Mouse (Mus musculus) NIH3T3 (cell line): ENCODE results near the gene Nans.

Experiments
- DNase-seq: peaks from one replicate; pipeline ENCODE4 v3.0.0-alpha.2; 2012; ENCODE audit warnings: low read depth

Nans gene

GRCm38 (mm10) chr4:46489028-46489925 lies at the start of gene Nans:
Gene Nans, plus strand, starts transcription at chr4:46489248.
- DNase-seq = peak; percentile 96

DNA sequence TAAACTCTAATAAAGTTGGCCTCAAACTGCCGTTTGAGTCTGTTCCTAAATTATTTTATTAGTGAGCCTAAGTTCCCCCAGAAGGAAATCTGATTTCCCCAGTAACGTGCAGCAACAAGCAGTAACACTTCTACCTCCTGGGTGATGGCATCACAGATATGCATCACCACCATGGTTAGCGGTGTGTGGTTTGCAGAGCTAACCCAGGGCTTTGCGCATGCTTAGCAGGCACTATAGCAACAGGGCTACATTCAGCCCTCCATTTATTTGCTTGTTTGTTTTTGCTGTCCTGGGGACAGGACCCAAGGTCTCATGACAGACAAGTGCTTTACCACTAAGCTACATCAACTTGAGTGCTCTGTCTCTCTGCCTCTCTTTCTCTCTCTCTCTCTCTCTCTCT lies 46.5 kb upstream of the Nans start:
- DNase-seq = no peak

DNA sequence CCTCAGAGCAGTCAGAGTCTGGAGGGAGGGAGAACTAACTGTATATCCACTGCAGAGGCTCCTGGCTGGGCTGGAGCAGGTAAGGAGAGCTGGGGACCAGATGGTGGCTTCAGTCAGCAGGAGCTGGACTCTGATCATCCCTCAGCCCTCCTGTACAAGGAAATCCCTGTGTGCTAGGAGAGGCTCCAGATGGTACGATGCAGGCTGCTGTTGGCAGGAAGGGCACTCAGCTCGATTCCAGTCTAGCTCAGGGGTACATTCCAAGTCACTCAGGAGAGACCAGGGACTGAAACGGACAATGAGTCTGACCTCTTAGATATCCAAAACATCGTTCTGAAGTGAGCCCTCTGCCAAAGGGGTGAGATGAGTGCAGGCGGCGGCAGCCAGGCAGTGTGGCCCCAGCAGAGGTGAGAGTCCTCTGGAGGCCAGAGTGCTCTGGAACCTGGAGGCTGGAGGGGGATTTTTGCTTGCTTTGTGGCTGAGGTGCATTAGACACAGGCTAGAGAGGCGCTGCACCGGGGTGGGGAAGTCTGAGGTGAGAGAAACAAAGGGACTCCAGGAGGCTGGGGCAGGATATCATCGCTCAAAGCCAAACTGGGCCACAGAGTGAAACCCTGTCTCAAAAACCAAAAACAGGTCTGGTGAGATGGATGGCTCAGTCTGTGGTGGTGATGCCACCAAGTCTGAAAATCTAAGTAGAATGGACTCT lies 43.7 kb upstream of the Nans start:
- no peak for DNase-seq

DNA sequence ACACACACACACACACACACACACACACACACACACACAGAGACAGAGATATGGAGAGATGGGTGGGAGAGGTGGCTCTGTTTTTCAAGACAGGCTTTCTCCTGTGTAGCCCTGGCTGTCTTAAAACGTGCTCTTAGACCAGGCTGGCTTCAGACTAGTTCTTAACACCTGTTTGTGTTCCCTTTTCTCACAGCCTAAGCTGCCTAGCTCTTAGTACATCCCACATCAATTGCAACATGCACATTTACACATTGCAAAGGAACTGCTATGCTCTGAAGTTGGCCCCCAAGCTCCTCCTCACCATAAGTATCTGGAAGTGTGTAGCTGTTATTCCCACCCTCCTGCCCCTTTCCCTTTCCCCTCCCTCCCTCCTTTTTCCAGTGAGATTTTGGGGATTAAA lies 41.6 kb upstream of the Nans start:
- no peak for DNase-seq

- DNase-seq = no peak
Measured at GRCm38 (mm10) chr4:46448886-46449285, 40.2 kb upstream of the Nans start.

DNA sequence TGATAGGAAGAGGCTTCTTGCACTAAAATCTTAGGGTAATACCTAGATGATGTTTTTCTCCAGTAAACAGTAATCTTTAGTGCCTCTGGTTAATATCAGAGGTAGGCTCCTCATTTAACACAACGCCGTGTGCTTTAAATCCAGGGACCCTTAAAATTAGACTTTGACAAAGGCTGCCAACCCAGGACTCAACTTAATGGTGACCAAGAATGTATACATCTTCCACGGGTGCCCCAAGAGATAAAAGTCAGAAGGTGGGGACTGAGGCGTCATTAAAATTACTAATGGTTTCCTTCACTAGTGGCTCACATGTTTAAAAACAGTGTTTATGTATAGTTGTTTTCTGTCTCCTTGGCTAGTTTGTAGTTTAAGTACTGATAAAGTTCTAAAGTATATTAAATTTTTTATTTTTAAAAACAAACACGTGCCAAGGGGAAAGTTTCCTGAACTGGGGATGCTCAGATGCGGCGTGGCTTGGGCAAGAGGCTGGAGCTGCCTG lies 39.0 kb upstream of the Nans start:
- no peak for DNase-seq

- peak; percentile 95 for DNase-seq
Measured at GRCm38 (mm10) chr4:46450519-46451131, 38.4 kb upstream of the Nans start, which contains the start of gene Anp32b. Gene Anp32b, plus strand, starts transcription at chr4:46450902.

- DNase-seq = peak; percentile 70
Measured at GRCm38 (mm10) chr4:46451240-46451757, 37.7 kb upstream of the Nans start.

- peak; percentile 74 for DNase-seq
Measured at GRCm38 (mm10) chr4:46451758-46452480, 37.1 kb upstream of the Nans start.

DNA sequence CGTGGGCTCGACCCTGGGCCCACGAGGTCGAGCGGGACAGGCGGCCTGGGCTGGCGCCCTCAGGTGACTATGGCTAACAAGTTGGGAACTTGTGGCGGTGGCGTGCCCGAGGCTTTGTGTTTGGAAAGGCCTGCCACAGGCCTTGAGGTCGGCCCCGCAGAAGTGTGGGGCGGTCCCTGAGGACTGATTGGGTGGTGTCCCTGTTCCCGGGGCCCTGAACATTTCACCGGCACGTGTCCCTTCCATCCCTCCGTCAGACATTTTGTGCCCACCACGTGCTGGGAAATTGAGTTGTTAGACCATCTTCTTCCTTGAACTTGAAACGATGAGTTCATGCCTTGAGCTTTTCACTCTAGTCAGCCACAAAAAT lies 36.6 kb upstream of the Nans start:
- DNase-seq = peak; percentile 73

DNA sequence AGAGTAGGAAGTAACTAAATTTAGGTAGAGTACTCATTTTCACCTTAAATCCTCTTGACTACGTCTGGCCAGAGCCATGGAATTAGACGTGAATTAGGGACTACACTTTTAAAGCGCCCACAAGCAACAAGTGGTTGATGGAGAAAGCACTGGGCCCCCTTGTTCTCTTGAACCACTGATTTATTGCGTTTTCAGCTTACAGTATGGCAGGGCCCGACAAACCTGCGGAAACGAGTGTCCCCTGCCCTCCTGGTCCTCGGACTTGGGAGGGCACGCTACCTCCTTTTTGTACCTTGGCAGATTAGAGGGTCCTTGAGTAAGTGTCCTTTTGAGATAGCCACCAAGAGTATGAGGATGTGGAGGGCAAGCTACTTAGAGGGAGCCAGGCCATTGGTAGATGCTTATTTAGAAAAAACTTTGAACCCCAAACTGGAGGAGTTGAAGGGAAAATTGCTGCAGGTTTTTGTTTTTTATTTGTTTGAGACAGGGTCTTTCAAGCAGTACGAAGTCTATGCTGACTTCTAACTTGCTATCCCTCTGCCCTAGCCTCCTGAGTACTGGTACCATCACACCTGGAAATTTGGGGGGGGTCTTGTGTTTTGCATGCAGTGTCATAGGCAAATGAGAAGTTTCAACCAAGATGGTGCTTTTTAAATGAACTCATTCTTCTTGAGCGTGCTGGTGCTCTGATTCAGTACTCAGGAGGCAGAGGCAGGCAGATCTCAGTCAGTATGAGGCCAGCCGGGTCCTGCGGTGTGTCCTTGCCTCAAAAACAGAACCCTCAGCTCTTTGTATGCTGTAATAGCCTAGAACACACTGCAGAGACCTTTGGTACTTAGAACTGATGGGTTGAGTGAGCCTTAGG lies 36.0 kb upstream of the Nans start:
- no peak for DNase-seq

DNA sequence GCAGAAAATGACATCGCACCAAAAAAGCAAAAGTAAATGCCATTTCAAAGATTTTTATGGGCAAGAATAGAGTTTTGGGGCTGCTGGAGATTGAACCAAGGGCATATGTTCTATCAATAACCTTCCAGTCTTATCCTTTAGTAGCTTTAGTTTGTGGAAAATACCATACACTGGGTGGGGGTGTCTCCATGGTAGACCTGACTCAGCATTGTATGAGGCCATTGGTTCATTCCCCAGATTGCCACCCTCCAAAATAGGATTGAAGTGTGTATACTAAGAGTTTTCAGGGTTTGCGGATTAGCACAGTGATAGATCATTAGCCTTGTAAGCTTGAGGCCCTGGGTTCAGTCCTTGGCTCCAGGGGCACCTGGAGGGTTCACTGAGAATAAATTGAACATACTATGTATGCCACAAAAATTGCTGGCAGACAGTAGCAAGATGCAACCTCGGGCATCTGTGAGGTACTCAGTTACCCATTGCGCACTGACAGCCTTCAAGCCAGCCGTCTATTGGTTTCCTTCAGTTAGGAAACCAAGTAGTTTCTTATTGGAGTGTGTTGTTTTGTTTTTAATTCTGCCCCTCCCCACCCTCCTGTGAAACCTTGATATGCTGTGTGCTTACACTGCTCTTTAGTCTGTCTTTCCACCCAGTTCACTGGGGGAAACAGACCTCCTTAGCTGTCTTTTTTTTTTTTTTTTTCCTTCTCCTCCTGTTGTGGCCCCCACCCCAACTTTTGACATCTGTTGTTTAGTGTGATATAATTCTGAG lies 34.8 kb upstream of the Nans start:
- no peak for DNase-seq

- DNase-seq = no peak
Measured at GRCm38 (mm10) chr4:46456762-46457161, 32.3 kb upstream of the Nans start.

DNA sequence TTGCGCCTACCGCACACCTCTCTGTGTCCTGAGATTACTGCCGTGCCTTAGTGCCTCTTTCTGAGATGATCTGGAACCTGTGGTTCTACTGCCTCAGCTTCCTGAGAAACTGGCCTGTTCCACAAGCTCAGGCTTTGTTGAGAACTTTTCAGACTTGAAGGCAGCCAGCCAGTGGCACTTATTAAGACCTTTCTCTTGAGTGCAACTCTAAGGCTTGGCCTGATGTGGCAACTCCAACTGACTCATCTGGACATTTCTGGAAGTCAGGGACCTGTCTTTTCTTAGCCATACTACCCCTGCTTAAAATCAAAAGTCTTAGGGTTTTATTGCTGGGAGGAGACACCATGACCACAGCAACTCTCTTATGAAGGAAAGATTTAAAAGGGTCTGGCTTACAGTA lies 31.9 kb upstream of the Nans start:
- peak; percentile 60 for DNase-seq

DNA sequence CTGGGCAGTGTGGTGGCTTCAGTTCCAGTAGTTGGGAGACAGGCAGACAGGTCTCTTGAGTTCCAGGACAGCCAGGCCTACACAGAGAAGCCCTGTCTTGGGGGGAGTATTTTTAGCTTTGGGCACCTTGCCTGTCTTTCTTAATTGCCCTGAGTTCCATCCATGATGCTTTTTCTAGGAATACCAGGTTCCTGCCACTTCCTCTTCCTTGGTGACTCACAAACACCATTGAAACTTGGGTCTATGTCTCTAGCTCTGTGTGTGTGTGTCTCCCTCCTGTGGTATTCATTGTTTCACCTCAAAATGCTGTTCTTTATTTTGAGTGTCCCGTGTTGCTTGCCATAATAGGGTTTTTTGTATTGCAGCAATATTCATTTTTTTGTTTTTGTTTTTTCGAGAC lies 30.6 kb upstream of the Nans start:
- DNase-seq = peak; percentile 6

GRCm38 (mm10) chr4:46463130-46463830 lies 25.8 kb upstream of the Nans start:
- peak; percentile 50 for DNase-seq

- no peak for DNase-seq
Measured at GRCm38 (mm10) chr4:46465740-46466139, 23.3 kb upstream of the Nans start.

DNA sequence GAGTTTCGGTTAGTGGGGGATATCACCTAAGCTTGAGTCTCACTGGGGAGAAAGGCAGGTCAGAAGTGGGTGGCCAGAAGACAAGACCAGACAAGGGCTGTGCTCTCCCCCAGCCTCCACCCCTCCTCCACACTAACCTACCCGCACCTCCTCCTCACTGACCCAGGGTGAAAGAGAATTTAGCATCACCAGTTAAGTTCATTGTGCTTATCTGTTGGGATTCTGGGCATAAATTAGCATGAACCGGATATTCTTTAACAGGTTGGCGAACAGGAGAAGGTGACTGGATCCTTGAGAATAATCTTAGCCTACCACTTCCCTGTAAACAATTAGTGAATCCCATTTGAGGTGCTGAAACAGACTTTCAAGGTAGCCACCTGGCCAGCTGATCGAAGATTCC lies 13.9 kb upstream of the Nans start:
- DNase-seq = no peak

DNA sequence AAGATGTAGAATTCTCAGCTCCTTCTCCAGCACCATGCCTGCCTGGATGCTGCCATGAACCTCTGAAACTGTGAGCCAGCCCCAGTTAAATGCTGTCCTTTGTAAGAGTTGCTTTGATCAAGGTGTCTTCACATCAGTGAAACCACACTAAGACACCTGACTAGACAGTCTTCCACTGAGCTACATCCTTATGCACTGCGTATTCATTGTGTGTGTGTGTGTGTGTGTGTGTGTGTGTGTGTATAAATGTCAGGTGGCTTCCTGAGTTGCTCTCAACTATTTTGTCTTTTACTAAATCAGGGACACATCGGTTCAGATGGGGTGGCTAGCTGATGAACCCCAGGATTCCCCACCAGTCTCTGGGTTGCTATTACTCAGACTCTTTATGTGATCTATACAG lies 10.0 kb upstream of the Nans start:
- no peak for DNase-seq
